ENCODE assay signal across 29 mouse cellular contexts in genomic region chr4:104337279-104337678, GRCm38 (mm10).
A peak's percentile ranks its signal among the peaks of the same experiment; 100 is the strongest.
DNase-seq lines count a peak whose midpoint lies in the region; ATAC-seq and TF ChIP-seq lines count a peak whose summit lies in the region.
"Had no signal": no experiment of that assay in that cellular context is flagged by ENCODE, and none has a peak within 500 bp of the region (broad histone marks: within the 10 kb centered on the region; RNA-seq: fewer than 3 reads in every experiment).

No protein-coding gene starts in this region.

- no peaks in the 10 kb centered on the region for H3K27me3 ChIP-seq in hindbrain, postnatal 0 days (ENCODE audit: insufficient read depth, low read length)
- no peaks in the 10 kb centered on the region for H3K27me3 ChIP-seq in hindbrain, embryonic 10.5 days (ENCODE audit: insufficient read depth, poor library complexity, severe bottlenecking)
- H3K27me3 ChIP-seq: embryonic facial prominence, embryonic 12.5 days; embryonic facial prominence, embryonic 15.5 days; heart, embryonic 13.5 days; hindbrain, embryonic 15.5 days; Patski had no signal

- H3K36me3 ChIP-seq in hindbrain, postnatal 0 days (ENCODE audit: insufficient read depth, low read length): no peaks in the 10 kb centered on the region
- H3K36me3 ChIP-seq in hindbrain, embryonic 10.5 days: no peaks in the 10 kb centered on the region
- H3K36me3 ChIP-seq: embryonic facial prominence, embryonic 12.5 days; embryonic facial prominence, embryonic 15.5 days; G1E; heart, embryonic 10.5 days; heart, embryonic 13.5 days; hindbrain, embryonic 15.5 days had no signal

- H3K9me3 ChIP-seq in hindbrain, postnatal 0 days (ENCODE audit: low read length): no peaks in the 10 kb centered on the region
- H3K9me3 ChIP-seq in hindbrain, embryonic 10.5 days: no peaks in the 10 kb centered on the region
- H3K9me3 ChIP-seq: embryonic facial prominence, embryonic 12.5 days; embryonic facial prominence, embryonic 15.5 days; heart, embryonic 10.5 days; heart, embryonic 13.5 days; hindbrain, embryonic 15.5 days had no signal

- H3K4me3 ChIP-seq in hindbrain, postnatal 0 days (ENCODE audit: low read length): no peak overlapping the region
- H3K4me3 ChIP-seq in hindbrain, embryonic 10.5 days: no peak overlapping the region
- H3K4me3 ChIP-seq: embryonic facial prominence, embryonic 12.5 days; embryonic facial prominence, embryonic 15.5 days; gastrocnemius, adult 2 months; heart, embryonic 10.5 days; heart, embryonic 13.5 days; hindbrain, embryonic 15.5 days had no signal

- peak; percentile 66 for DNase-seq in heart, adult 11 months
- no peak for DNase-seq in heart, adult 9 months (ENCODE audit: low spot score in 2 of 2)
- DNase-seq in hindbrain, postnatal 0 days (ENCODE audit: low spot score): peak; percentile 11
- no peak for DNase-seq in hindbrain, embryonic 10.5 days (ENCODE audit: low spot score)
- peak; percentile 3 for DNase-seq in ES-CJ7 (ENCODE audit: low read depth, low spot score)
- DNase-seq in brain, embryonic 14.5 days (ENCODE audit: low read depth): peak; percentile 42
- no peak for DNase-seq in kidney, postnatal 14 days
- DNase-seq: adrenal gland, adult 8-10 months; adrenal gland, postnatal 25 days; cerebellum, adult 2 months; cerebellum, adult 9-11 months; cerebellum, postnatal 25 days; forebrain, postnatal 0 days; gastrocnemius, adult 2 months; gastrocnemius, postnatal 14 days; heart, adult 18-20 months; heart, postnatal 14 days; heart, postnatal 4 days had no signal

- no peak overlapping the region for H3K4me2 ChIP-seq in hindbrain, postnatal 0 days (ENCODE audit: low read depth, low read length)
- H3K4me2 ChIP-seq: embryonic facial prominence, embryonic 12.5 days; embryonic facial prominence, embryonic 15.5 days; heart, embryonic 13.5 days; hindbrain, embryonic 15.5 days had no signal

- WGBS in hindbrain, postnatal 0 days: 61% methylated on average over 10 of the region's 10 CpGs
- WGBS in hindbrain, embryonic 10.5 days: 84% methylated on average over 10 of the region's 10 CpGs

- H3K9ac ChIP-seq in hindbrain, postnatal 0 days (replicated peaks; ENCODE audit: low read length): no peak overlapping the region
- H3K9ac ChIP-seq: embryonic facial prominence, embryonic 12.5 days; embryonic facial prominence, embryonic 15.5 days; forebrain, postnatal 0 days; heart, embryonic 13.5 days; hindbrain, embryonic 15.5 days had no signal

- no peak for TF ChIP-seq POLR2A in brain, embryonic 14.5 days (IDR thresholded peaks at IDR 0.05; ENCODE audit: borderline replicate concordance, extremely low read depth, insufficient read depth, insufficient read length, poor library complexity, severe bottlenecking)

- ATAC-seq in hindbrain, postnatal 0 days: no peak
- ATAC-seq: activated CD4-positive, CD25-positive, alpha-beta regulatory T cell, adult 4 months; forebrain, embryonic 14.5 days; forebrain, postnatal 0 days; inflammation-experienced regulatory T-cells, adult 6 months; intestine, embryonic 16.5 days; Patski had no signal

- H3K4me1 ChIP-seq in hindbrain, postnatal 0 days (ENCODE audit: insufficient read depth, low read length): no peaks in the 10 kb centered on the region
- 0 out of 2 replicates have a peak, but pooled peaks cover 4% of the 10 kb centered on the region for H3K4me1 ChIP-seq in hindbrain, embryonic 10.5 days (replicated peaks)
- H3K4me1 ChIP-seq: embryonic facial prominence, embryonic 12.5 days; embryonic facial prominence, embryonic 15.5 days; heart, embryonic 10.5 days; hindbrain, embryonic 15.5 days had no signal

- no peak for TF ChIP-seq CTCF in hindbrain, postnatal 0 days (IDR thresholded peaks at IDR 0.05; ENCODE audit: low read depth)
- TF ChIP-seq CTCF in brain, embryonic 14.5 days (IDR thresholded peaks at IDR 0.05; ENCODE audit: borderline replicate concordance, extremely low read depth, insufficient read depth, insufficient read length): no peak

- H3K27ac ChIP-seq in hindbrain, postnatal 0 days: no peak overlapping the region
- no peak overlapping the region for H3K27ac ChIP-seq in hindbrain, embryonic 10.5 days
- H3K27ac ChIP-seq: embryonic facial prominence, embryonic 12.5 days; embryonic facial prominence, embryonic 15.5 days; gastrocnemius, adult 2 months; heart, embryonic 10.5 days; heart, embryonic 13.5 days; hindbrain, embryonic 15.5 days had no signal

Comparison
In these comparisons a context has a peak if more than half of its experiments do, and no peak if none do; other contexts are left out.
1. DNase-seq: peak in heart, adult 11 months (single experiment), hindbrain, postnatal 0 days (single experiment), ES-CJ7 (single experiment) and brain, embryonic 14.5 days (single experiment); none in heart, adult 9 months (0 of 2), hindbrain, embryonic 10.5 days (single experiment) and kidney, postnatal 14 days (single experiment).